Mouse (Mus musculus) adrenal gland, postnatal 36 days (tissue): ENCODE measurements around the gene Hrk. TPM values are rescaled to one million over a fixed set of nuclear protein-coding genes. Genes with fewer than 3 reads are reported as not detected.

Experiments
- DNase-seq, 2 experiments: peaks; one replicate each; pipeline ENCODE4 v3.0.0; 2021; ENCODE audit warnings: mixed read lengths in 1 of 2
- total RNA-seq, 2 experiments: library from RNA; stranded (reverse); gene quantifications; 2 replicates each; pipeline ENCODE4 v1.2.3; 2021

The Hrk gene
- total RNA-seq, 2 experiments from 2014 or later = 0.07 TPM; not detected in 1

DNA sequence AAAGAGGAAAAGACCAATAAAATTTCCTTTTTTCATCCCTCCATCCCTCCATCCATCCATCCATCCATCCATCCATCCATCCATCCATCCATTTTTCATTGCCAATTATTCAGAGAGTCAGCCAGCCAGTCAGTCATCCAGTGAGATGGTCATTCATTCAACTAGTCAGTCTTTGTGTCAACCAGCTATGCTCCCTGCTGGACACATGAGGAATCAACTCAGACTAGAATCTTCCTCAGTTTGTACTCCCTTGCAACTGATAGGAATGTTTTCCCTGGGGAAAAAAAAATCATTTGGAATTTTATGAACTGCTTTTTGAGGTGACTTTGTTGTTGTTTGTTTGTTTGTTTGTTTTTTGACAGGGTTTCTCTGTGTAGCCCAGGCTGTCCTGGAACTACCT lies 1.0 kb downstream of the Hrk start:
- no peak for DNase-seq

DNA sequence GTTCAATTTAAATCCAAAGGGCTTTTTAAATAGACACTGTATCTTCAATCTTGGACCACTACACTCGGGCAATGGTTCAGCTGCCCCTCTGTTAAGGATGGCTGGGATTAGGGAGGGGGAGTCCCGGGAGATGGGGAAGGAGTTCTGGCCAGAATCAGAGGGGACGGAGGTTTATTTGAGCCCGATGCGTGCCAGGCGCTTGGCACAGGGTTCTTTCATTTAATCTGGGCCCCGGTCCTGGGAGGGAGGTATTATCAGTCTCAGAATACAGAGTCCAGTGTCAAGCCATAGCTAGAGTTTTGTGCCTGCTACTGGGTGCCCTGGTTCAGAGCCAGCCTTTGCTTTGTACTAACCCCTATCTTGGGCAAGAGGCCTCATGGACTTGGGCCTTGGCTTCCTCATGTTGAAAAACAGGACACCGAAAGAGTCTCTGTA lies 3.1 kb downstream of the Hrk start:
- DNase-seq = peak in 1 of 2 experiments; percentile 29

DNA sequence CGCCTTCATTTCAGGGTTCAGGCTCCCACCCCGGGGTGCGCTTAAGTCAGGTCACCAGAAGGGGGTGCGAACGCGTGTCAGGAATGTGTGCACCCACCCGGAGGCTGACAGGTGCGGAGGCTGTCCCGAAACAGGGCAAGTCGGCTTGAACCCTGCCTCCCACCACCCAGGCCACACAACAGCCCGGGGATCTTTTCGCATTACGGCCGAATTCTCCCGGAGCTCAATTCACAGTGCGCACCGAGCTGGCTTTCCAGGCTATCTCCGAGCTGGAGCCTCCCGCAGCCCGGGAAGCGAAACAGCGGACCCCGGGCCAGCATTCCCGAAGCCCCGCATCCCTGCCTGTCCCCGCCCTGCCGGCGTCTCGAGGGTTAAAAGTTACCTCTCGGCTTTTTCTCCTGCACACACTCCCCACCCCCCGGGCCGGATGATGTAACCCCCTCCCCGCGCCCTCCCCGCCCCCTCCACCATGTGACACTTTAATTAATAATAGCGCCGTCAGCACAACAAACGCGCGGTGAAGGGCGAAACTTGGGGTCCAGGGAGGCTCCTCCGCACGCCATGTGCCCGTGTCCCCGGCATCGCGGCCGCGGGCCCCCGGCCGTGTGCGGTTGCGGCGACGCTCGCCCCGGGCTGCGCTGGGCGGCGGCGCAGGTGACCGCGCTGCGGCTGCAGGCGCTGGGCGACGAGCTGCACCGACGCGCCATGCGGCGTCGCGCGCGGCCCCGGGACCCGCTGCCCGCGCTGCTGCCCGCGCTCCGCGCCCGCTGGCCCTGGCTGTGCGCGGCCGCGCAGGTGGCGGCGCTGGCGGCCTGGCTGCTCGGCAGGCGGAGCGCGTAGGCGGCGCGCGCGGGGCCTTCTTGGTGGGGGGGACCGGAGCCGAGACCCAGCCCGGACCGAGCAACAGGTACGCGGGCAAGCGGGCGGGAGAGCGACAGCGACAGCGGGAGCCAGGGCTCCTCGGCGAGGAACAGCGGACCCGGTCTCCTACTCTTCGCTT lies 5.1 kb downstream of the Hrk start:
- DNase-seq = peak; percentile 33 to 42

DNA sequence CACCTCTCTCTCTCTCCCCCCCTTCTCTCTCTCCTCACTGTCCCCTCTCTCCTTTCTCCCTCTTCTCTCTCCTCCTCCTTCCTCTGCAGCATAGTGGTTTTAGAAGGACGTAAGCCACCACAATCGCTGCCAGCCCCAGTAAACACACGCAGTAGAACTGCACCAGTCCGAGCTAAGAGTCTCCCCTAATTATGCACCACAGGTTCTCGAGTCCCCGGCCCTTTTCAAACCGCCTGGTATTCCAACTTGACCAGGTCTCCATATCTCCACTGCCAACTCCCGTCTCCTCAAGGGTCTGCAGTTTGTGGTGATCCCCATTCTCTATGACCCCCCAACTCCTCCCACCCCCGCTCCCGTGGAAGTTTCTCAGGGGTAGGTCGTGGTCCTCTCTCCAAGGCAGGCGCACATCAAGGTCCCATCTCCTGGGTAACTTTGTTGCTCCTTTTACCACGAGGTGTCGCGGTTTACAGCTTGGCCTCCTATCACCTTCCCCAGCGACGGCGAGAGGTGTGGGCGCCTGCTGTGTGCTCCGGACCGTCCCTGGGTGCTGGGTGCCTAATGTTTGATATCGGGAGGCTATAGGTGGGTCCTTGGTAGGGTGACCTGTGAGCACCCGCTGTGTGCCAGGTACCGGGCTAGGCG lies 6.6 kb downstream of the Hrk start:
- DNase-seq = peak in 1 of 2 experiments; percentile 19

DNA sequence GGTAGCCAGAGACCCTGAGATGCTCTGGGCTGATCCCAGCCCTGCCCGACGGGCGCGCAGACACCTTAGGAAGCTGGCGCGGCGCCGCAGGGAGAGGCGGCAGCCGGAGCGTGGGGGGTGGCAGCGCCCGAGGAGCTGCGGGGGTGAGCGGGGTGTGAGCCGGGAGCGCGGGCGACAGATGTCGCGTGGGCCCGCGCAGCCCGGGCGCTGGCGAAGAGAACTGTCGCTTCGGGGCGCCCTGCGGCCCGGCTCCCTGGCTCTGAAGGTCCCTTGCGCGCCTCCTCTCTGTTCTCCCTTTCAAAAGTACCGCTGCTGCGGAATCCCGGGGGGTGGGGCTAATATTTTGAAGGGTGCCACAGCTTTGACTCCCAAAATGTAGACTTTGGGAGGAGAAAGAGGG lies 7.2 kb downstream of the Hrk start:
- DNase-seq = peak; percentile 8 to 19

DNA sequence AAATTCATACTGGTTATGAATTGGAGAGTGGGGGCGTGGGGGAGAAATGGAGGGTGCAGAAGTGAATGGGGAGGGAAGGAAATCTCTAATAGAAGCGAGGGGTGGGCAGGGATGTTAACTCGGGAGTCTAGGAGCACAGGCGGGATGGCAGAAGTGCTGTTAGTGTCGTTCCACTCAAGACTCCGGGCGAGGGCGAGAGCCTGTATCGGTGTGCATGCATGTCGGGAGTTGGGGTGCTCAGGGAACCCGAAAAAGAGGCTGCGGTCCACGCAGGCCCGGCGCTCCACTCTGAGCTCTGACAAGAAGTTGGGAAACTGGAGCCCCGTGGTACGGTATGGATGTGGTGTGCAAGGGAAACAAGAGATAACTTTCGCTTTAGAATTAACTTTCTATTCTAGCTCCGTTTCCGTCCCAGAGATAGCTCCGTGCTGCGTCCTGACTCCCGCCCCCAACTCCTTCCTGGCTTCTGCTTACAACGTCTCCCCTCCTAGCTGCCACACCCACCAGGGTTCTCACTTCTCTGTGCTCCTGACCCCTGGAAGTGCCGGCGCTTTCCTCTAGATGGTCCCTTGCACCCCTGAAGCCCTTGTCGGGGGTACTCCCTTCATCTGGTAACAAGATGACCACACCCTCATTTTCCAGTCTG lies 7.8 kb downstream of the Hrk start:
- no peak for DNase-seq

DNA sequence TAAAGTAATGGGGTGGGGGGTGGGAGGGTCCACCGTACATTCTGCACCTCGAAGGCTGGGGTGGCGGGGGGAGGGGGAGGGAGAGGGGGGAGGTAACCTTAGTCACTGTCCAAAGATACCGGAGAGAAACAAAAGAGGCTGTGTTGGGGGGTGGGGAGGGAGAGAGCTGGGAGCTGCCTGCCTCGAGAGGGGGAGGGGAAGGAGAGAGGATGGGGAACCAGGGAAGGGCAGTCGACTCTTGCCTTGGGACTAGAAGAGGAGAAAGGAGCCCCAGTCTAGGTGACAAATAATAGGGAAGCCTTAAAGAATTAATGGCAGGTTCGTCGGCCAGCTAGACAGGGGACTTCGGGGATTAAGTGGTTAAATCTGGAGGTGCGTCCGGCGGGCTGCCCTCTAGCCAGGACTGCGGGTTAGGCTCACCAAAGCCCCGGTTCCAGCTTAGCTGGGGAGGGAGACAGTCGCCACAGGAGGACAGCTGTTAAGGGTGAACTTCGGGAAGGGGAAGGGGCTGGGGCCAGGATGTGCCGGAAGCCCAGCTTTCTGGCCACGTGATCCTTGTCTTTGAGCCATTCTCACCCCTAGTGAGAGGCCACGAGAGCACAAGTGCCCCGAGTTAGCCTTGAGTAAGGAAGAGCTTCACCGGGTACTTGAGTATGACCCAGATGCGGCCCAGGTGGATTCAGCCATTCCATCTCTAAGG lies 10.0 kb downstream of the Hrk start:
- no peak for DNase-seq

DNA sequence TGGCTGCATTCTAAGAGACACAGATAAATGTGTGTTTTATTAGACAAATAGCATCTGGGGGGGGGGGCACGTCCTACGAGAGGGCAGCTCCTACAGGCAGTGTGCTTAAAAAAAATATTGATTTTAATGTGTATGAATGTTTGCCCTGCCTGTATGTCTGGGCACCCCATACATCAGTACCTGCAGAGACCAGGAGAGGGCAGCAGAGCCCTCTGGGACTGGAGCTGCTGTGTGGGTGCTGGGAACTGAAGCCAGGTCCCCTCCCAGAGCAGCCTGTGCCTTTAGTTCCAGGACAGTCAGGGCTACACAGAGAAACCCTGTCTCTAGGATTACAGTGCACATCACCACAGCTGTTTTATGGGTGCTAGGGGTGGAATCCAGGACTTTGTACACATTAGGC lies 10.7 kb downstream of the Hrk start:
- no peak for DNase-seq

DNA sequence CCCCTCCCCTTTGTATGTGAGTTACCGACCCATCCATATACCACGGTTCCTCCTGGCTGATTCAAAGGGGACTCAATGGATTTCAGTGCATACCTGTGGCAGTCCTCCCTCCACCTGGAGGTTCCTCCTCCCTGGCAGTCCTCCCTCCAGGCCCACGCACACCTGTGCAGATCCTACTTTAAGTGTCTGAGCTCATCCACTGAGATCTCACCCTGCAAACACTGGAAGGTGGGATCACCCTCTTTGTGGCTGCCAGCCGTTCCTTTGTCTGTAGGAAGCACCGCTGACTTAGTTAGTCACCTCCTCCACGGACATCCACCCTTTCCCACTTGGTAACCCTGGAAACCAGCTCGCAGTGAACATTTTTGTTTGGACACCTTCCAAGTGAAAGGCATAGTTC lies 13.2 kb downstream of the Hrk start:
- DNase-seq = no peak

DNA sequence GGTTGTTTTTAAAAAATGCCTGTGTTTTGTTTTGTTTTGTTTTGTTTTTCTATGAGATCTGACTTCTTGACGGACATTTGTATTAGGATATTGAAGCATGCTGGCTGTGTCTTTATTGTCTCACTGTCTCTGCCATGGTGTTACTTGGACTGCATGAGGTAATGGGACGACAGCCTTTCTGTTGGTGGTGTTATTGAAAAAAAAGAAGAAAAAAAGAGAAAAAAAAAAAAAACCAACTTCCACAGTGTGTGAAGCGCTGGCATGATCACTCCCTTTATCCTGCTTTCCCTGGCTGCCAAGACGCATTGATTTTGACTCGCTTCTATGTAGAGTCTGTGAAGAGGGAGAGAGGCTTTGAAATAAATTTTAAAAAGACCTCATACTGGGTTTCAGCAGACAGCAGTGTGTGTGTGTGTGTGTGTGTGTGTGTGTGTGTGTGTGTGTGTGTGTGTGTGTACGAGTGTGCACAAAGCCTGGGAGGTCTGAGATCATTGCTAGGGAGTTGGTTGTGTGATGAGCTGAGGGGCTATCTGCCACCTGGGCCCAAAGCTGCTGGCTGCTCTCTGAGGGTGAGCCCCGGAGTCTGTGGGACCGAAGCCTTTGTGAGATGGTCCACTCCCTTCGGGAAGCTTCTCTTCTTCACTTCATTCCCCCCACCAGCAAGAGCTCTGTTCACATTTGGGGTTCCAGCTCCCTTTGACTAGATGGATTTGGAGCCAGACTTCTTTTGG lies 22.6 kb downstream of the Hrk start:
- DNase-seq = no peak

DNA sequence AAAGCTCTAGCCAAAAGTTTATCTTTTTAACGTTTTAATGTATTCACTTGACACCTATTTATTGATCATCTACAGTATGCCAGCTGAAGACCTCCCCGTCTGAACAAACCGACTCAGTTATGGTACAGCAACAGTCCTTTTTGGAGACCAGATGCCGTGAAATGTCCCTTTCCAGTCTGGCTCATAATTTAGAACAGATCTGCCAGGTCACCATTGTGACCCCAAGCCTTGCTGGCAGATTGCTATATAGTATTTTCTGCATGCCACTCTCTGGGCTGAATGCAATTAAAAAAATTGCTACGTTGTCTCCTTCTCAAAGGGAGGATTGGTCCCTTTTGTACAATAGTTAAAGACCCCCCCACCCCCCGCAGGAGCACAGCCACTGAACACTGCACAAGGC lies 23.9 kb downstream of the Hrk start:
- DNase-seq = no peak

DNA sequence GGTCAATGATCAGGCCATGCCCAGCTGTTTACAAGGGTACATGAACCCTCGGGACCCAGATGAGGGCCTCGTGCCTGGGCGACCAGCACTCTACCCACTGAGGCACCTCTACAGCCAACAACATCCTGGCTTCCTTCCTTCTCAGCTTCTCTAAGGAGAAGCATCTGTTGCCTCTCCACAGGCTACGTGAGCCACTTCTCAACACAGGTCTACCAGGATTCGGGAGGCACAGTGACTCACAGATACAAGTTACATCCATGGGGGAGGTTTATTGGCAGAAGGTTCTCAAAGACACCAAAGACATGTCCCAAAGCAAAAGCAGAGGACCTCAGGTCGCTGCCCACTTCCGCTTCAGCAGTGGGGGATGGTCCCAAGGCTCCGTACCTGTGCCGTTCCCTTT lies 26.0 kb downstream of the Hrk start:
- DNase-seq = no peak

DNA sequence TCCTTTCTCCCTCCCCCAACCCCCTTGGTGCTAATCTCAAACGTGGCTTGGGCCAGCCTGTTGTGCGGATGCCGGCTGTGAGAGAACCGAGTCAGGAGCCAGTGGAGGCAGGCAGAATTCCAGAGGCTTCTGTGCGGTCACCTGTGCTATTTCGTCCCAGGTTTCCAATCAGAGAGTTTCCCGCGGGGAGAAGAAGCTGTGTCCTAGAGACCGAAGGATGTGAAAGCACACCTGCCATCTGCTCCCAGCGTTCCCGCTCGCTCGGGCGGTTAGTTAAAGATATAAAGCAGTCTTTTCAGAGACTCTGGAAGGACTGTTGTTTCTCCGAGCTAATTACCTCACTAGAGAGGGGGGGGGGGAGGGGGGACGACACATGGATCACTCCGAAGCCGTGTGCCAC lies 27.8 kb downstream of the Hrk start:
- no peak for DNase-seq

DNA sequence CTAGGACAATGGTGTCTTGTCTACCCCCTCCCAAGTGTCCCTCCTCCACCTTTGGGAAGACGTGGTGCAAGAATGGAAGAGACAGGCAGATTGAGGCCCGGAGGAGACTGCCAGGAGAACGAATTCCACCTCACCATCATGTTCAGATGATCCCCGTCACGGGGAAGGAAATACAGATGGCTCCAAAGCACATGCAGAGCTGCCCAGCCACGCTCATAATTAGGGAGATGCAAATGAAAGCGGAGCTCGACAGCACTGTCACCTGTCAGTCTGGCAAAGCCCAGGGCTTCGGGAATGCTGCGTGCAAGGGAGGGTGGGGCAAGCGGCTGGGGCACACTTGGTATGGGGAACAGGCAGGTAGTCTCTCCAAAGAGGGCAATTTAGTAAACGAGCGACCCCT lies 33.0 kb downstream of the Hrk start:
- no peak for DNase-seq

DNA sequence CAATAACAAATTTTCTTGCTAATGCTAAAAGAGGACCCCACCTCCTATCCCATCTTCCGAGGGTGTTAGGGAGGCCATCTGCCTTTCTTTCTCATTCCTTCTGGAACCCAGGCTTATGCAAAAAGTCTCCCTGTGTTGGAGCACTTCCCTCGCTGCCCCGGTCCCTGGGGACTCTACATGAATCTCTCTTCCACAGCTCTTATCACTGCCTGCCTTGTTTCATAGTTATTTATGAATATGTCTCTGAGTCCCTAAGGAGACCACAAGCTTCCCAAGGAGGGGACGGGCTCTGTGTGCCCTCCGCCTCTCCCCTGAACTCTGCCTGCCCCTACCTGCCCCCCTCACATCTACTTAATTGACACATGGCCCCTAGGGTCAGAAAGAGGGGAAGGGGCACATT lies 35.2 kb downstream of the Hrk start:
- no peak for DNase-seq

DNA sequence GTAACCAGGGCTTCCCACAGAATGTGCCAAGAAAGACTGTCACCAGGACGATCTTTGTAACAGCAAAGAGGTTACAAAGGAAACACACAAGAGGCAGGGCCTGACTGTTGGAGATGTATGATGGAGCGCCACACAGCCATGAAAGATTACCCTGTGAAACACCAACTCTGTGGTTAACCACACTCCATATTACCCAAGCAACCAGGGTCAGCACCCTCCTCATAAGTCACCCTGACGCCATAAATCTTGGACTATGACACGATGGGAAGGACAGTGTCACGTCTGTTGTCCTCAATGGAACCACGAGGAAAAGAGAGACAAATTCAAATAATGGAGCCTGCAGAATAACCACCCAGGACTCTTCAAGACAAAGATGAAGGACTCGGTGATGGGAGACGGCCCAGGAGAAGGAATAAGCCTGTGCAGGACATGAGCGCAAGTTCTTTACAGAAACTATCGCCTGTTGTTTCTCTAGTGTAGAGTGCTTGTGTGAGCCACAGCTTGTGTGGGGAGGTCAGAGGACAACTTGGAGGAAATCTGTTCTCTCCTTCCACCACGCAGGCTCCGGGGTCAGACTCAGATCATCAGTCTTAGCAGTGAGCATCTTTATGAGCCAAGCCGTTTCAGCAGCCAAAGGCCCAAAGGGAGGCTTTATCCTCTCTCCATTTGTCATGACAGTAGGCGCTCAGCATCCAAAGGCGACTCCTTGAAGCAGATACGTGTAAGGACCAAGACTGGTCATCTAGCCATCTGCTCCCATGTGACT lies 40.4 kb downstream of the Hrk start:
- peak in 1 of 2 experiments; percentile 11 for DNase-seq

DNA sequence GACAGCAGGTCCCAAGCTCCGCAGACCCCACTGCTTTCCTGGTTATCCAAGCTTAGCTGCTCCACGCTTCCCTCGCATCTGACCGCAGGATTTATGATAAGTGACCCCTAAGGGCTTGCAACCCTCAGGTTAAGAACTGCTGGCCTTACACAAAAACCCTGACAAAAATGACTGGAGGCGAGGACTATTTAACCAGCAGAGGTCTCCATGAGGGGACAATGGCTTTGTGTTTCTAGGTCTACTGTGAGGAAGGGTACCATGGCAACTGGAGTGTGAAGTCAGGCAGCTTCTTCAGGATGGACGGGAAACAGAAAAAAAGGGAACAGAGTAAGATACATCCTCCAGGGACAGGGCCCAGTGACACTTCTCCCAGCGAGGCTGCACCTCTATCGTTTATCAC lies 41.4 kb downstream of the Hrk start:
- no peak for DNase-seq

DNA sequence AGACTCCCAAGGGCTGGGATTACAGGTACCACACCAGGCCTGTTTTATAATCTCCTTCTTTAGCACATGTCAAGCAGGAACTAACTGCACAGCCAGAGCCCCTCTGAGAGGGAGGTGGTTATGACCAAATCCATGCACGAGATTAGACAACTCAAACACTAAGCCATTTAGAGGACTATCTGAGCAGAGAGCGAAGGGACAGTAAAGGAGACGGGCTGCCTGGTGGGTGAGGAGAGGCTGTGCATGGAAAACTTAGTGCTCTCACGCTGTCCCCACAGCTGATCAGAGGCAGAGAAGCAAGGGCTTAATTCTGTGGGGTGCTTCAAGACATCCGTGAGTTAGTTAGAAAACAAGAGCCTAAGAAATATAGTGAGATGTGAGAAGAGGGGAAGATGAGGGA lies 49.6 kb downstream of the Hrk start:
- DNase-seq = no peak

DNA sequence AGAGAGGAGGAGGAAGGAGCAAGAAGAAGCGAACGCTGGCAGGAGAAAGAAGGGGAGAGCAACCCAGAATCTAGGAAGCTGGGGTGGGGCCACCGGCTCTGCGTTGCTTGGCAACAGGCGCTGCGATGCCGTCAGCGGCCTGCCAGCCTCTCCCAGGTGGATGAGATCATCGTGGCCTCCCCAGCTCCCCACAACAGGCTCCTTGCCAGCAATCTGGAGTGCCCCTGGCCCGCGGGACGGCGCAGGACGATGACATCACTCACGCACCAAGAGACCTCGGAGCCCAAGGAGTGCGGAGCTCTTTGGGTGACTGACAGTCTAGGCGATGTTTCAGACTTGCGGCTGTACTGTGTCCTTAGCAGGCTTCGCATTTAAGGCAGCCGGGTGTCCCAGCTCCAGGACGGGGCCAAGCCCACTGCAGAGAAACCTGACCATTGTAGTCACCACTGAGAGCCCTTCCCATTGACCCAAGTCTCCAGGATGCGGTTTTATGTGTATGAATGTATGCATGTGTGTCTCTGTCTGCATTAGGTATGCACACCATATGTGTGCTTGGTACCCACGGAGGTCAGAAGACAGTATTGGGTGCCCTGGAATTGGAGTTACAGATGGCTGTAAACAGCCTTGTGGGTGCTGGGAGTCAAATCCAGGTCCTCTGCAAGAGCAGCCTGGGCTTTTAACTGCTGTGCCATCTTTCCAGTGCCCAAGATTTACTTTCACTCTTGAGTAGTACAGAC lies 50.1 kb downstream of the Hrk start:
- peak; percentile 86 to 88 for DNase-seq

DNA sequence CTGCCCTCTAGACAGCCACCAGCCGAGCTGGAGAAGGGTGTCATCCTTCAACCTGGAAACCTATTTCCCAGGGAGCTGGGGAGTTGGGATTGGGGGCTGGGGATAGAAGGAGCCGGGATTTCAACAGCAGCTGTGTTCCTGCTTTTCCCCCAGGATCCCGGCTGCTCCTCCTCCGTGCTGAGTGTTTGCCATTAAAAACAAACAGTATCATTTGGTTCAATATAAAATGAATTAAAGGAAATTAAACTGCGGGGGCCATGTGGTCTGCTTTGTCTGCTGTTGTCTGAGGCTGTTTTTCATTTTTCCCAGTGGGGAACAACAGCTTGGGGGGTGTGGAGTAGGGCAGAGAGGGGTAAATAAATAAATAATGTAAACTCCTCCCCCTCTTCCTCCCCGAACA lies 53.0 kb downstream of the Hrk start:
- no peak for DNase-seq
